Mouse (Mus musculus): Measurements from ENCODE around the gene Tcf20. TPM values are rescaled to one million over a fixed set of nuclear protein-coding genes. Genes with fewer than 3 reads are reported as not detected.
A peak's percentile ranks its signal among the peaks of the same experiment; 100 is the strongest.

The Tcf20 gene
- polyA plus RNA-seq, 1 experiment: 13.0 TPM

GRCm38 (mm10) chr15:83010990-83011664, 23.5 kb upstream of the Tcf20 start:
- no peaks in the 10 kb centered on the region for H3K79me2 ChIP-seq (ENCODE audit: control insufficient read depth, insufficient read depth)
- no peak overlapping the region for H3ac ChIP-seq (ENCODE audit: control insufficient read depth, insufficient read length, low read depth)
- peaks cover 22% of the 10 kb centered on the region for H3K27me3 ChIP-seq (ENCODE audit: control insufficient read depth, insufficient read depth, insufficient read length)
- H3K4me3 ChIP-seq (ENCODE audit: insufficient read depth, poor library complexity, severe bottlenecking): no peak overlapping the region
- H3K79me3 ChIP-seq (ENCODE audit: low read depth): no peaks in the 10 kb centered on the region
- H3K36me3 ChIP-seq (ENCODE audit: control insufficient read depth, insufficient read depth): no peaks in the 10 kb centered on the region
- no peak for TF ChIP-seq USF1 (IDR thresholded peaks at IDR 0.05; ENCODE audit: low read depth)
- TF ChIP-seq MAX (IDR thresholded peaks at IDR 0.05): no peak
- TF ChIP-seq CTCF (IDR thresholded peaks at IDR 0.05; ENCODE audit: control insufficient read depth, insufficient read depth, insufficient read length): no peak

GRCm38 (mm10) chr15:83010423-83010822, 22.8 kb upstream of the Tcf20 start:
- Histone ChIP-seq H3K27me3 (ENCODE audit: control insufficient read depth, insufficient read depth, insufficient read length) (peaks cover 19% of the 10 kb centered on the region), H3ac (ENCODE audit: control insufficient read depth, insufficient read length, low read depth) (no peak overlapping the region)

GRCm38 (mm10) chr15:83009532-83009931, 21.9 kb upstream of the Tcf20 start:
- TF ChIP-seq USF1 (IDR thresholded peaks at IDR 0.05; ENCODE audit: low read depth) (no peak), MAX (IDR thresholded peaks at IDR 0.05) (no peak), FOSL1 (IDR thresholded peaks at IDR 0.05; ENCODE audit: insufficient read depth, low read length, poor library complexity, severe bottlenecking) (no peak), MYOD1 (IDR thresholded peaks at IDR 0.05; ENCODE audit: control insufficient read depth, insufficient read length, low read depth) (no peak), CEBPB (IDR thresholded peaks at IDR 0.05; ENCODE audit: low read depth) (peak; percentile 74), MYOG (IDR thresholded peaks at IDR 0.05; ENCODE audit: control insufficient read depth, extremely low read depth, insufficient read length) (no peak), CTCF (IDR thresholded peaks at IDR 0.05; ENCODE audit: control insufficient read depth, insufficient read depth, insufficient read length) (no peak)
- Histone ChIP-seq H3ac (ENCODE audit: control insufficient read depth, insufficient read length, low read depth) (no peak overlapping the region), H3K79me3 (ENCODE audit: low read depth) (no peaks in the 10 kb centered on the region), H3K79me2 (ENCODE audit: control insufficient read depth, insufficient read depth) (no peaks in the 10 kb centered on the region), H3K27me3 (ENCODE audit: control insufficient read depth, insufficient read depth, insufficient read length) (peaks cover 10% of the 10 kb centered on the region), H3K4me3 (ENCODE audit: insufficient read depth, poor library complexity, severe bottlenecking) (no peak overlapping the region), H3K36me3 (ENCODE audit: control insufficient read depth, insufficient read depth) (no peaks in the 10 kb centered on the region)

More at GRCm38 (mm10) chr15:83010423-83010822, 22.8 kb upstream of the Tcf20 start:
- no peak overlapping the region for H3K4me3 ChIP-seq (ENCODE audit: insufficient read depth, poor library complexity, severe bottlenecking)
- H3K36me3 ChIP-seq (ENCODE audit: control insufficient read depth, insufficient read depth): no peaks in the 10 kb centered on the region
- TF ChIP-seq USF1 (IDR thresholded peaks at IDR 0.05; ENCODE audit: low read depth) (no peak), CTCF (IDR thresholded peaks at IDR 0.05; ENCODE audit: control insufficient read depth, insufficient read depth, insufficient read length) (no peak), MYOD1 (IDR thresholded peaks at IDR 0.05; ENCODE audit: control insufficient read depth, insufficient read length, low read depth) (no peak), MYOG (IDR thresholded peaks at IDR 0.05; ENCODE audit: control insufficient read depth, extremely low read depth, insufficient read length) (no peak), FOSL1 (IDR thresholded peaks at IDR 0.05; ENCODE audit: insufficient read depth, low read length, poor library complexity, severe bottlenecking) (no peak), MAX (IDR thresholded peaks at IDR 0.05) (no peak), CEBPB (IDR thresholded peaks at IDR 0.05; ENCODE audit: low read depth) (no peak)
- H3K79me2 ChIP-seq (ENCODE audit: control insufficient read depth, insufficient read depth): no peaks in the 10 kb centered on the region
- no peaks in the 10 kb centered on the region for H3K79me3 ChIP-seq (ENCODE audit: low read depth)

GRCm38 (mm10) chr15:83008761-83009423, 21.2 kb upstream of the Tcf20 start:
- TF ChIP-seq MYOG (IDR thresholded peaks at IDR 0.05; ENCODE audit: control insufficient read depth, extremely low read depth, insufficient read length) (no peak), MYOD1 (IDR thresholded peaks at IDR 0.05; ENCODE audit: control insufficient read depth, insufficient read length, low read depth) (peak; percentile 91), FOSL1 (IDR thresholded peaks at IDR 0.05; ENCODE audit: insufficient read depth, low read length, poor library complexity, severe bottlenecking) (no peak), CTCF (IDR thresholded peaks at IDR 0.05; ENCODE audit: control insufficient read depth, insufficient read depth, insufficient read length) (no peak)
- no peaks in the 10 kb centered on the region for H3K79me2 ChIP-seq (ENCODE audit: control insufficient read depth, insufficient read depth)
- H3ac ChIP-seq (ENCODE audit: control insufficient read depth, insufficient read length, low read depth): no peak overlapping the region
- no peak overlapping the region for H3K4me3 ChIP-seq (ENCODE audit: insufficient read depth, poor library complexity, severe bottlenecking)
- peaks cover 4% of the 10 kb centered on the region for H3K27me3 ChIP-seq (ENCODE audit: control insufficient read depth, insufficient read depth, insufficient read length)
- H3K79me3 ChIP-seq (ENCODE audit: low read depth): no peaks in the 10 kb centered on the region
- H3K36me3 ChIP-seq (ENCODE audit: control insufficient read depth, insufficient read depth): no peaks in the 10 kb centered on the region

GRCm38 (mm10) chr15:83007346-83007920, 19.8 kb upstream of the Tcf20 start:
- no peaks in the 10 kb centered on the region for H3K79me2 ChIP-seq (ENCODE audit: control insufficient read depth, insufficient read depth)
- peaks cover 15% of the 10 kb centered on the region for H3K27me3 ChIP-seq (ENCODE audit: control insufficient read depth, insufficient read depth, insufficient read length)

More at GRCm38 (mm10) chr15:83007346-83007920, 19.8 kb upstream of the Tcf20 start:
- TF ChIP-seq CEBPB (IDR thresholded peaks at IDR 0.05; ENCODE audit: low read depth) (no peak), USF1 (IDR thresholded peaks at IDR 0.05; ENCODE audit: low read depth) (no peak), CTCF (IDR thresholded peaks at IDR 0.05; ENCODE audit: control insufficient read depth, insufficient read depth, insufficient read length) (no peak), MYOD1 (IDR thresholded peaks at IDR 0.05; ENCODE audit: control insufficient read depth, insufficient read length, low read depth) (no peak), MAX (IDR thresholded peaks at IDR 0.05) (peak; percentile 66), MYOG (IDR thresholded peaks at IDR 0.05; ENCODE audit: control insufficient read depth, extremely low read depth, insufficient read length) (no peak), FOSL1 (IDR thresholded peaks at IDR 0.05; ENCODE audit: insufficient read depth, low read length, poor library complexity, severe bottlenecking) (no peak)
- Histone ChIP-seq H3ac (ENCODE audit: control insufficient read depth, insufficient read length, low read depth) (no peak overlapping the region), H3K4me3 (ENCODE audit: insufficient read depth, poor library complexity, severe bottlenecking) (no peak overlapping the region), H3K36me3 (ENCODE audit: control insufficient read depth, insufficient read depth) (no peaks in the 10 kb centered on the region), H3K79me3 (ENCODE audit: low read depth) (no peaks in the 10 kb centered on the region)
